Mouse (Mus musculus) cerebellum, adult 2 months (tissue): ENCODE data around the gene Smad3.

Experiments used
- CTCF ChIP-seq: fragments of 200-500 bp; IDR thresholded peaks from 2 replicates; pipeline ENCODE4 v1.5.1; 2011; ENCODE audit warnings: low read depth, mild to moderate bottlenecking, control low read depth, low read length, moderate library complexity, borderline replicate concordance; ENCODE audit not compliant: insufficient read depth
- POLR2A ChIP-seq: fragments of 200-500 bp; IDR thresholded peaks from 2 replicates; pipeline ENCODE4 v1.6.1; 2011; ENCODE audit warnings: low read length, control low read depth, borderline replicate concordance; ENCODE audit not compliant: insufficient read depth

DNA sequence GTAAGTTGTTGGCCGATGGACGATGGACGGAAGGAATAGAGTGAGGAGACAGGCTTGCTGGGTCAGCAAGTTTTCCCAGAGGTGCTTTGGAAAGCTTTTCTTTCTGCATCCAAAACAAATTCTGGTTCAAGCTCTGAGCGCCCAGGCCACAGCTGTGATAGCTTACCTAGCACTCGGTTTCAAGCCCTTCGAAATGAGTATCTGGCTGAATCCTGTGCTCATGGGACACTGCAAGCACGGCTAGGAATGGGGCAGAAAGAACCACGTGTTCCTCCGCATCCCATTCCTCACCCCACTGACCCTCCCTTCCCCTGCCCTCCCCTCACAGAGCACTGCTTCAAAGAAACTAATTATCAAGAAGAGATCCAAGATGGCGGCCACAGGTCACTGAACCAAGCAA, 28.8 kb downstream of the Smad3 start:
- no peak for TF ChIP-seq CTCF
- no peak for TF ChIP-seq POLR2A
